Mouse (Mus musculus): ENCODE data around the gene Sik3. TPM values are rescaled to one million over a fixed set of nuclear protein-coding genes. Genes with fewer than 3 reads are reported as not detected.

Sik3 gene
- polyA plus RNA-seq, 1 experiment from 2014 or later = 5.2 TPM

- H3K4me1 ChIP-seq (replicated peaks; ENCODE audit: control insufficient read depth, insufficient read depth, low read length) = no peaks in the 10 kb centered on the region
- no peak overlapping the region for H3K4me2 ChIP-seq (ENCODE audit: low read depth, low read length)
- H3K36me3 ChIP-seq (ENCODE audit: control insufficient read depth, insufficient read depth, low read length) = peaks cover 20% of the 10 kb centered on the region
- no peak overlapping the region for H3K9ac ChIP-seq (ENCODE audit: low read length)
- no peak overlapping the region for H3K4me3 ChIP-seq (ENCODE audit: low read length)
- no peaks in the 10 kb centered on the region for H3K27me3 ChIP-seq (ENCODE audit: control insufficient read depth, insufficient read depth, low read depth, low read length)
- 72% methylated on average over 9 of the region's 9 CpGs for WGBS
- ATAC-seq (ENCODE audit: low read depth) = no peak
- H3K27ac ChIP-seq (ENCODE audit: low read length) = no peak overlapping the region
- no peaks in the 10 kb centered on the region for H3K9me3 ChIP-seq (ENCODE audit: control insufficient read depth, low read length)
Measured at GRCm38 (mm10) chr9:46198461-46198860, 185.8 kb downstream of the Sik3 start.

- WGBS = 74% methylated on average over 7 of the region's 7 CpGs
- Histone ChIP-seq H3K4me1 (replicated peaks; ENCODE audit: control insufficient read depth, insufficient read depth, low read length) (no peaks in the 10 kb centered on the region), H3K4me2 (ENCODE audit: low read depth, low read length) (no peak overlapping the region), H3K27ac (ENCODE audit: low read length) (no peak overlapping the region), H3K36me3 (ENCODE audit: control insufficient read depth, insufficient read depth, low read length) (peaks cover 20% of the 10 kb centered on the region), H3K9ac (ENCODE audit: low read length) (no peak overlapping the region), H3K27me3 (ENCODE audit: control insufficient read depth, insufficient read depth, low read depth, low read length) (no peaks in the 10 kb centered on the region), H3K4me3 (ENCODE audit: low read length) (no peak overlapping the region), H3K9me3 (ENCODE audit: control insufficient read depth, low read length) (no peaks in the 10 kb centered on the region)
- ATAC-seq (ENCODE audit: low read depth) = no peak
Measured at GRCm38 (mm10) chr9:46198936-46199335, 186.3 kb downstream of the Sik3 start.

GRCm38 (mm10) chr9:46199609-46200008 is 187.0 kb downstream of the Sik3 start:
- H3K27ac ChIP-seq (ENCODE audit: low read length) = no peak overlapping the region
- peaks cover 23% of the 10 kb centered on the region for H3K36me3 ChIP-seq (ENCODE audit: control insufficient read depth, insufficient read depth, low read length)
- H3K9ac ChIP-seq (ENCODE audit: low read length) = no peak overlapping the region
- ATAC-seq (ENCODE audit: low read depth) = no peak
- H3K4me1 ChIP-seq (replicated peaks; ENCODE audit: control insufficient read depth, insufficient read depth, low read length) = no peaks in the 10 kb centered on the region
- no peaks in the 10 kb centered on the region for H3K27me3 ChIP-seq (ENCODE audit: control insufficient read depth, insufficient read depth, low read depth, low read length)
- no peak overlapping the region for H3K4me2 ChIP-seq (ENCODE audit: low read depth, low read length)
- no peaks in the 10 kb centered on the region for H3K9me3 ChIP-seq (ENCODE audit: control insufficient read depth, low read length)
- H3K4me3 ChIP-seq (ENCODE audit: low read length) = no peak overlapping the region
- 81% methylated on average over 2 of the region's 2 CpGs for WGBS

DNA sequence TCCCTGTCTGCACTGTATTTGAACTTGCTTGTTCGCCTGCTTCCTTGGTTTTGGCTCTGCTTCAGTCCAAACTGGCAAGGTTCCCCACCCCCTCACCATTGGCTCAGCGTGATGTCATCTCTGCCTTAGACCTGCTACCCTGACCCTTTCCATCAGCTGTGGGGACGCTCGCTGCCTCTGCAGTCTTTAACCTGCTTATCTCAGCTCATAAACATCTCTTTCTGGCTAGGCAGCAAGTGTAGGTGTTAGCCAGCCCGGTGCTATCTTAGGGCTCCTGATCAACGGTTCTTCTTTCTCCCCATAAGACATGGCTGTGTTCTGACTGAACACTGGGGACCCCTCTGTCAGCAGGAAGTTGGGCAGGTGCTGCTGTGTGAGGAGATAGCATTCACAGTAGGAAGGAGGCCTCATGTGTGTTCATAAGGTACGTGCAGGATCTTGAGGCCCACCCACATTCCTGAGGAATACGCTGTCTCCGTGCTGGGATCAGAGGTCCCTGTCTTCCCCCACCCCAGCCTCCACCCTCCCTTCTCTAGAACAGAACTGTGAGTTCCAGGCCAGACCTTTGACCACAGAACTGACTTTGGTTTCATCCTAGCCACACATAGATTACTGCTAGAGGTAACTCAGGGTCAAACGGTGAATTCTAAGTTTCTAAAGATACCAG is 194.3 kb downstream of the Sik3 start:
- Histone ChIP-seq H3K27ac (ENCODE audit: low read length) (no peak overlapping the region), H3K4me2 (ENCODE audit: low read depth, low read length) (no peak overlapping the region), H3K9ac (ENCODE audit: low read length) (no peak overlapping the region), H3K36me3 (ENCODE audit: control insufficient read depth, insufficient read depth, low read length) (peaks cover 10% of the 10 kb centered on the region), H3K27me3 (ENCODE audit: control insufficient read depth, insufficient read depth, low read depth, low read length) (no peaks in the 10 kb centered on the region), H3K9me3 (ENCODE audit: control insufficient read depth, low read length) (no peaks in the 10 kb centered on the region), H3K4me1 (replicated peaks; ENCODE audit: control insufficient read depth, insufficient read depth, low read length) (no peaks in the 10 kb centered on the region), H3K4me3 (ENCODE audit: low read length) (no peak overlapping the region)
- 0 out of 2 replicates have a peak, but pooled peaks have one; percentile 38 for ATAC-seq (ENCODE audit: low read depth)
- WGBS = 42% methylated on average over 10 of the region's 10 CpGs

GRCm38 (mm10) chr9:46207501-46207869 is 194.9 kb downstream of the Sik3 start:
- Histone ChIP-seq H3K9me3 (ENCODE audit: control insufficient read depth, low read length) (no peaks in the 10 kb centered on the region), H3K27ac (ENCODE audit: low read length) (no peak overlapping the region), H3K36me3 (ENCODE audit: control insufficient read depth, insufficient read depth, low read length) (peaks cover 11% of the 10 kb centered on the region), H3K27me3 (ENCODE audit: control insufficient read depth, insufficient read depth, low read depth, low read length) (no peaks in the 10 kb centered on the region), H3K4me1 (replicated peaks; ENCODE audit: control insufficient read depth, insufficient read depth, low read length) (no peaks in the 10 kb centered on the region), H3K9ac (ENCODE audit: low read length) (no peak overlapping the region), H3K4me3 (ENCODE audit: low read length) (no peak overlapping the region), H3K4me2 (ENCODE audit: low read depth, low read length) (no peak overlapping the region)
- WGBS = 44% methylated on average over 6 of the region's 6 CpGs
- 0 out of 2 replicates have a peak, but pooled peaks have one; percentile 10 for ATAC-seq (ENCODE audit: low read depth)

- Histone ChIP-seq H3K4me2 (ENCODE audit: low read depth, low read length) (no peak overlapping the region), H3K36me3 (ENCODE audit: control insufficient read depth, insufficient read depth, low read length) (peaks cover 13% of the 10 kb centered on the region), H3K27me3 (ENCODE audit: control insufficient read depth, insufficient read depth, low read depth, low read length) (no peaks in the 10 kb centered on the region), H3K4me3 (ENCODE audit: low read length) (no peak overlapping the region), H3K9me3 (ENCODE audit: control insufficient read depth, low read length) (no peaks in the 10 kb centered on the region), H3K4me1 (replicated peaks; ENCODE audit: control insufficient read depth, insufficient read depth, low read length) (no peaks in the 10 kb centered on the region), H3K9ac (ENCODE audit: low read length) (no peak overlapping the region), H3K27ac (ENCODE audit: low read length) (no peak overlapping the region)
- WGBS = 86% methylated on average over 13 of the region's 13 CpGs
- ATAC-seq (ENCODE audit: low read depth) = no peak
Measured at GRCm38 (mm10) chr9:46208401-46208974, 195.9 kb downstream of the Sik3 start.

DNA sequence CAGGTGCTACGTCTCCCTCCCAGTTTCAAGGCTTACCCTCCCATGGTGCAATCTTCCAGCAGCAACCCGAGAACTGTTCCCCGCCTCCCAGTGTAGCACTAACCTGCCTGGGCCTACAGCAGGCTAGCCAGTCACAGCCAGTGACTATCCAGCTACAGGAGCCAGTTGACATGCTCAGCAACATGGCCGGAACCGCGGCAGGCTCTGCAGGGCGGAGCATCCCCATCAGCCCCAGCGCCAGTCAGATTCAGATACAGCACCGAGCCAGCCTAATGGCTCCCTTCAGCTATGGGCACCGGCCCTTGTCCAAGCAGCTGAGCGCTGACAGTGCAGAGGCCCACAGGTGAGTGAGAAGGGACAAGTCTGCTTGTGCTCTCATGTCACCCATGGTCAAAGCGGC is 197.9 kb downstream of the Sik3 start:
- Histone ChIP-seq H3K4me3 (ENCODE audit: low read length) (no peak overlapping the region), H3K4me1 (replicated peaks; ENCODE audit: control insufficient read depth, insufficient read depth, low read length) (peaks cover 3% of the 10 kb centered on the region; the same call in 1 of the 2 replicates), H3K9me3 (ENCODE audit: control insufficient read depth, low read length) (no peaks in the 10 kb centered on the region), H3K27ac (ENCODE audit: low read length) (no peak overlapping the region), H3K27me3 (ENCODE audit: control insufficient read depth, insufficient read depth, low read depth, low read length) (no peaks in the 10 kb centered on the region), H3K9ac (ENCODE audit: low read length) (no peak overlapping the region), H3K36me3 (ENCODE audit: control insufficient read depth, insufficient read depth, low read length) (peaks cover 10% of the 10 kb centered on the region), H3K4me2 (ENCODE audit: low read depth, low read length) (no peak overlapping the region)
- 90% methylated on average over 12 of the region's 12 CpGs for WGBS
- no peak for ATAC-seq (ENCODE audit: low read depth)

DNA sequence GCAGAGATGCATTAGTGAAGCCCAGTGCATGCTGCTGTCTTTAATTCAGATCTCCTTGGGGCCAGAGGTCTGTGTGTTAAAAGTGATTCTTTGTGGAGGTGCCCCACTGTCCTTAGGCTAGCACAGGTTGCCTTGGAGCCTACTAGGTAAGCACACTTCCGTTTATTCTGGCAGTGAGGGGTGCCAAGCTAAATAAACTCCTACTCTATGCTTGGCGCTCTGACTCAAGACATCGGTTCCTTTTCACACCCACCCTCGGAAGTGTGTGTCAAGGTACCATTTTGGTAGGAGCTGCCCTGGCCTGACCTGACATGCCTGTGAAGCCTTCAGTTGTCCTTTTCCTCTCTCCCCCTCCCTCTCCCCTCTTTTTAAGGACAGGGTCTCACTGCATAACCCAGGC is 201.7 kb downstream of the Sik3 start:
- H3K27me3 ChIP-seq (ENCODE audit: control insufficient read depth, insufficient read depth, low read depth, low read length) = no peaks in the 10 kb centered on the region
- no peak overlapping the region for H3K9ac ChIP-seq (ENCODE audit: low read length)
- H3K4me1 ChIP-seq (replicated peaks; ENCODE audit: control insufficient read depth, insufficient read depth, low read length) = peaks cover 6% of the 10 kb centered on the region; the same call in 1 of the 2 replicates
- no peak overlapping the region for H3K4me2 ChIP-seq (ENCODE audit: low read depth, low read length)
- no peaks in the 10 kb centered on the region for H3K9me3 ChIP-seq (ENCODE audit: control insufficient read depth, low read length)
- 60% methylated on average over 4 of the region's 4 CpGs for WGBS
- peaks cover 7% of the 10 kb centered on the region for H3K36me3 ChIP-seq (ENCODE audit: control insufficient read depth, insufficient read depth, low read length)
- H3K27ac ChIP-seq (ENCODE audit: low read length) = no peak overlapping the region
- ATAC-seq (ENCODE audit: low read depth) = no peak
- no peak overlapping the region for H3K4me3 ChIP-seq (ENCODE audit: low read length)

- Histone ChIP-seq H3K4me3 (ENCODE audit: low read length) (no peak overlapping the region), H3K27me3 (ENCODE audit: control insufficient read depth, insufficient read depth, low read depth, low read length) (no peaks in the 10 kb centered on the region), H3K9ac (ENCODE audit: low read length) (no peak overlapping the region), H3K36me3 (ENCODE audit: control insufficient read depth, insufficient read depth, low read length) (peaks cover 11% of the 10 kb centered on the region), H3K4me1 (replicated peaks; ENCODE audit: control insufficient read depth, insufficient read depth, low read length) (peaks cover 6% of the 10 kb centered on the region; the same call in 1 of the 2 replicates), H3K4me2 (ENCODE audit: low read depth, low read length) (no peak overlapping the region), H3K27ac (ENCODE audit: low read length) (no peak overlapping the region), H3K9me3 (ENCODE audit: control insufficient read depth, low read length) (no peaks in the 10 kb centered on the region)
- no peak for ATAC-seq (ENCODE audit: low read depth)
- 77% methylated on average over 10 of the region's 10 CpGs for WGBS
Measured at GRCm38 (mm10) chr9:46214946-46215337, 202.3 kb downstream of the Sik3 start.
